20 mouse cellular contexts compared by ENCODE assay signal in the genomic region with DNA sequence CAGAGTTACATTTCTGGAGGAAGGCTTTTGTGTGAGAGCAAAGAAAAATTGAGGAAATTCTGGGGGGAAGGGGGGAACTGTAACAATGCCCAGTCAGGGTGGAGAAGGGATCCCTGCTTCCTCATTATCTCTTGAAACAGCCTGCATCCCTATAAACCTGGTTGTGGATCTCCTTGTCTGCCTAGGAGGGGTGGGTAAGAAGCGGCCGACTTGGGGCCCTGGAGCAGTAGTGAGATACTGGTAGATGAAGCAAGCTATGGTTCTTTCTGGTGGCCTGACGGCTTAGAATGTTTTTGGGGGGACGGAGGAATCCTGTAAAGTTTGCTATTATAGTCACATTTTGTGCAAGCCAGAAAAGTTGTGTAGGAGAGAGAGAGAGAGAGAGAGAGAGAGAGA. TPM values are rescaled to one million over a fixed set of nuclear protein-coding genes. Genes with fewer than 3 reads are reported as not detected.
DNase-seq lines count a peak whose midpoint lies in the region; ATAC-seq lines count a peak whose summit lies in the region.
"Had no signal": no experiment of that assay in that cellular context is flagged by ENCODE, and none has a peak within 500 bp of the region (broad histone marks: within the 10 kb centered on the region; RNA-seq: fewer than 3 reads in every experiment).

No protein-coding gene starts in this region.

- no peaks in the 10 kb centered on the region for H3K9me3 ChIP-seq in forebrain, embryonic 11.5 days (ENCODE audit: control insufficient read depth, low read length)
- H3K9me3 ChIP-seq in forebrain, embryonic 10.5 days, result no peaks in the 10 kb centered on the region
- no peaks in the 10 kb centered on the region for H3K9me3 ChIP-seq in midbrain, embryonic 10.5 days (replicated peaks)
- no peaks in the 10 kb centered on the region for H3K9me3 ChIP-seq in midbrain, embryonic 16.5 days (replicated peaks; ENCODE audit: control insufficient read depth, low read length, poor library complexity, severe bottlenecking)
- no peaks in the 10 kb centered on the region for H3K9me3 ChIP-seq in limb, embryonic 11.5 days (ENCODE audit: control insufficient read depth, low read length)
- no peaks in the 10 kb centered on the region for H3K9me3 ChIP-seq in neural tube, embryonic 14.5 days (ENCODE audit: control insufficient read depth, low read length)
- no peaks in the 10 kb centered on the region for H3K9me3 ChIP-seq in liver, embryonic 12.5 days (replicated peaks)
- H3K9me3 ChIP-seq: heart, embryonic 13.5 days; hindbrain, embryonic 13.5 days; liver, embryonic 15.5 days; midbrain, embryonic 13.5 days had no signal

- H3K36me3 ChIP-seq in forebrain, embryonic 11.5 days (ENCODE audit: control insufficient read depth, insufficient read depth, low read length), result no peaks in the 10 kb centered on the region
- H3K36me3 ChIP-seq in forebrain, embryonic 10.5 days (replicated peaks), result no peaks in the 10 kb centered on the region
- no peaks in the 10 kb centered on the region for H3K36me3 ChIP-seq in midbrain, embryonic 10.5 days
- H3K36me3 ChIP-seq in midbrain, embryonic 16.5 days (ENCODE audit: control insufficient read depth, insufficient read depth, low read length), result no peaks in the 10 kb centered on the region
- H3K36me3 ChIP-seq in limb, embryonic 11.5 days (ENCODE audit: control insufficient read depth, insufficient read depth, low read length), result no peaks in the 10 kb centered on the region
- no peaks in the 10 kb centered on the region for H3K36me3 ChIP-seq in neural tube, embryonic 14.5 days (ENCODE audit: control insufficient read depth, insufficient read depth, low read length)
- H3K36me3 ChIP-seq in liver, embryonic 12.5 days, result no peaks in the 10 kb centered on the region
- H3K36me3 ChIP-seq: G1E; heart, embryonic 13.5 days; hindbrain, embryonic 13.5 days; liver, embryonic 15.5 days; midbrain, embryonic 13.5 days had no signal

- no peak for ATAC-seq in forebrain, embryonic 11.5 days (replicated peaks; ENCODE audit: low FRiP score)
- ATAC-seq in midbrain, embryonic 16.5 days, result no peak
- no peak for ATAC-seq in limb, embryonic 11.5 days (ENCODE audit: insufficient number of reproducible peaks, low FRiP score, low TSS enrichment, low read depth)
- no peak for ATAC-seq in neural tube, embryonic 14.5 days (ENCODE audit: low read depth)
- ATAC-seq in liver, embryonic 12.5 days, result no peak
- ATAC-seq: activated CD4-positive, CD25-positive, alpha-beta regulatory T cell, adult 4 months; midbrain, embryonic 13.5 days had no signal

- WGBS in forebrain, embryonic 11.5 days, result 11% methylated on average over 4 of the region's 4 CpGs
- 5% methylated on average over 4 of the region's 4 CpGs for WGBS in forebrain, embryonic 10.5 days
- WGBS in midbrain, embryonic 10.5 days, result 9% methylated on average over 4 of the region's 4 CpGs
- 5% methylated on average over 4 of the region's 4 CpGs for WGBS in midbrain, embryonic 16.5 days
- WGBS in limb, embryonic 11.5 days, result 7% methylated on average over 4 of the region's 4 CpGs
- WGBS in neural tube, embryonic 14.5 days, result 10% methylated on average over 4 of the region's 4 CpGs
- WGBS in liver, embryonic 12.5 days (ENCODE audit: insufficient replicate concordance), result 9% methylated on average over 4 of the region's 4 CpGs

- H3K27me3 ChIP-seq in forebrain, embryonic 11.5 days (ENCODE audit: control insufficient read depth, insufficient read depth, low read length), result peaks cover 97% of the 10 kb centered on the region
- peaks cover 100% of the 10 kb centered on the region for H3K27me3 ChIP-seq in forebrain, embryonic 10.5 days (ENCODE audit: poor library complexity, severe bottlenecking)
- H3K27me3 ChIP-seq in midbrain, embryonic 10.5 days (ENCODE audit: low read depth, poor library complexity, severe bottlenecking), result peaks cover 100% of the 10 kb centered on the region
- H3K27me3 ChIP-seq in midbrain, embryonic 16.5 days (ENCODE audit: control insufficient read depth, insufficient read depth, low read depth, low read length), result peaks cover 80% of the 10 kb centered on the region
- no peaks in the 10 kb centered on the region; the same call in 1 of the 2 replicates for H3K27me3 ChIP-seq in limb, embryonic 11.5 days (ENCODE audit: control insufficient read depth, insufficient read depth, low read length)
- peaks cover 9% of the 10 kb centered on the region for H3K27me3 ChIP-seq in neural tube, embryonic 14.5 days (ENCODE audit: control insufficient read depth, insufficient read depth, low read length)
- peaks cover 98% of the 10 kb centered on the region for H3K27me3 ChIP-seq in liver, embryonic 12.5 days (replicated peaks)

- peaks cover 3% of the 10 kb centered on the region; the same call in 1 of the 2 replicates for H3K4me1 ChIP-seq in forebrain, embryonic 11.5 days (replicated peaks; ENCODE audit: control insufficient read depth, insufficient read depth, low read length)
- H3K4me1 ChIP-seq in forebrain, embryonic 10.5 days, result peaks cover 19% of the 10 kb centered on the region
- H3K4me1 ChIP-seq in midbrain, embryonic 10.5 days, result peaks cover 18% of the 10 kb centered on the region
- peaks cover 4% of the 10 kb centered on the region for H3K4me1 ChIP-seq in midbrain, embryonic 16.5 days (ENCODE audit: control insufficient read depth, insufficient read depth, low read length)
- H3K4me1 ChIP-seq in limb, embryonic 11.5 days (ENCODE audit: control insufficient read depth, insufficient read depth, low read length), result peaks cover 39% of the 10 kb centered on the region
- peaks cover 5% of the 10 kb centered on the region; the same call in 1 of the 2 replicates for H3K4me1 ChIP-seq in neural tube, embryonic 14.5 days (ENCODE audit: control insufficient read depth, insufficient read depth, low read length)
- peaks cover 7% of the 10 kb centered on the region; the same call in 1 of the 2 replicates for H3K4me1 ChIP-seq in liver, embryonic 12.5 days

- no peak overlapping the region for H3K4me3 ChIP-seq in forebrain, embryonic 11.5 days (ENCODE audit: low read depth, low read length)
- no peak overlapping the region for H3K4me3 ChIP-seq in forebrain, embryonic 10.5 days
- no peak overlapping the region for H3K4me3 ChIP-seq in midbrain, embryonic 10.5 days
- no peak overlapping the region for H3K4me3 ChIP-seq in midbrain, embryonic 16.5 days (ENCODE audit: low read depth, low read length)
- peak overlapping the region; percentile 61 for H3K4me3 ChIP-seq in limb, embryonic 11.5 days (ENCODE audit: low read depth, low read length)
- H3K4me3 ChIP-seq in neural tube, embryonic 14.5 days (ENCODE audit: low read depth, low read length), result peak overlapping the region; percentile 39
- no peak overlapping the region for H3K4me3 ChIP-seq in liver, embryonic 12.5 days
- H3K4me3 ChIP-seq: heart, embryonic 13.5 days; hindbrain, embryonic 13.5 days; layer of hippocampus, adult 2 months; liver, embryonic 15.5 days; midbrain, embryonic 13.5 days had no signal

- peak; percentile 44 for DNase-seq in forebrain, embryonic 11.5 days (ENCODE audit: low spot score)
- DNase-seq in forebrain, embryonic 10.5 days (ENCODE audit: extremely low spot score, low spot score), result no peak
- DNase-seq in midbrain, embryonic 10.5 days (ENCODE audit: low spot score), result peak; percentile 24
- DNase-seq in limb, embryonic 11.5 days (ENCODE audit: low spot score), result peak; percentile 54
- DNase-seq in right cerebral cortex, adult 18-20 months, result no peak
- DNase-seq: adrenal gland, postnatal 10 days; cerebellum, postnatal 10 days had no signal

- H3K27ac ChIP-seq in forebrain, embryonic 11.5 days (ENCODE audit: low read depth, low read length), result no peak overlapping the region
- H3K27ac ChIP-seq in forebrain, embryonic 10.5 days, result no peak overlapping the region
- no peak overlapping the region for H3K27ac ChIP-seq in midbrain, embryonic 10.5 days (replicated peaks)
- no peak overlapping the region for H3K27ac ChIP-seq in midbrain, embryonic 16.5 days (ENCODE audit: low read length)
- H3K27ac ChIP-seq in limb, embryonic 11.5 days (replicated peaks; ENCODE audit: low read depth, low read length), result peak overlapping the region; percentile 94
- peak overlapping the region; percentile 70 for H3K27ac ChIP-seq in neural tube, embryonic 14.5 days (ENCODE audit: low read depth, low read length)
- H3K27ac ChIP-seq in liver, embryonic 12.5 days, result no peak overlapping the region
- H3K27ac ChIP-seq: heart, embryonic 13.5 days; hindbrain, embryonic 13.5 days; layer of hippocampus, adult 2 months; liver, embryonic 15.5 days; midbrain, embryonic 13.5 days had no signal

- H3K9ac ChIP-seq in forebrain, embryonic 11.5 days (ENCODE audit: low read length), result no peak overlapping the region
- no peak overlapping the region for H3K9ac ChIP-seq in midbrain, embryonic 16.5 days (ENCODE audit: low read depth, low read length)
- H3K9ac ChIP-seq in limb, embryonic 11.5 days (ENCODE audit: low read length), result peak overlapping the region; percentile 96
- H3K9ac ChIP-seq in neural tube, embryonic 14.5 days (replicated peaks; ENCODE audit: low read depth, low read length), result peak overlapping the region; percentile 66; the same call in 1 of the 2 replicates
- H3K9ac ChIP-seq in liver, embryonic 12.5 days, result no peak overlapping the region
- H3K9ac ChIP-seq: heart, embryonic 13.5 days; hindbrain, embryonic 13.5 days; liver, embryonic 15.5 days; midbrain, embryonic 13.5 days had no signal

- H3K4me2 ChIP-seq in forebrain, embryonic 11.5 days (ENCODE audit: low read depth, low read length, severe bottlenecking), result no peak overlapping the region
- H3K4me2 ChIP-seq in midbrain, embryonic 16.5 days (ENCODE audit: low read length), result no peak overlapping the region
- peak overlapping the region; percentile 93 for H3K4me2 ChIP-seq in limb, embryonic 11.5 days (ENCODE audit: low read depth, severe bottlenecking)
- peak overlapping the region; percentile 74 for H3K4me2 ChIP-seq in neural tube, embryonic 14.5 days (ENCODE audit: low read depth, low read length)
- no peak overlapping the region for H3K4me2 ChIP-seq in liver, embryonic 12.5 days
- H3K4me2 ChIP-seq: heart, embryonic 13.5 days; hindbrain, embryonic 13.5 days; liver, embryonic 15.5 days; midbrain, embryonic 13.5 days had no signal

RNA-seq across cellular contexts. Expression of gene Hoxd10, which starts 1.7 kb away (rescaled TPM):
- not detected in 2 replicates for polyA plus RNA-seq in forebrain, embryonic 11.5 days (2014; fragmentation: Nextera tagmentation; extraction: Ambion mirVana)
- not detected in 2 replicates for polyA plus RNA-seq in forebrain, embryonic 10.5 days (2016; fragmentation: Nextera tagmentation; extraction: Ambion mirVana)
- polyA plus RNA-seq in midbrain, embryonic 10.5 days (2016; fragmentation: Nextera tagmentation; extraction: Ambion mirVana), result not detected in 2 replicates
- polyA plus RNA-seq in midbrain, embryonic 16.5 days (2015; fragmentation: Nextera tagmentation; extraction: Ambion mirVana), result not detected in 2 replicates
- 52.0 and 55.0 TPM in 2 replicates for polyA plus RNA-seq in limb, embryonic 11.5 days (2014; fragmentation: Nextera tagmentation; extraction: Ambion mirVana)
- 55.4 and 90.2 TPM in 2 replicates for polyA plus RNA-seq in neural tube, embryonic 14.5 days (2014; fragmentation: Nextera tagmentation; extraction: Ambion mirVana)
- not detected in 2 replicates for polyA plus RNA-seq in liver, embryonic 12.5 days (2016; fragmentation: Nextera tagmentation; extraction: Ambion mirVana)
- polyA plus RNA-seq: activated CD4-positive, CD25-positive, alpha-beta regulatory T cell, adult 4 months; G1E; hindbrain, embryonic 13.5 days; liver, embryonic 15.5 days; midbrain, embryonic 13.5 days had no signal

RNA-seq across cellular contexts. Expression of gene Hoxd9, which starts 4.1 kb away (rescaled TPM):
- not detected in 2 replicates for polyA plus RNA-seq in forebrain, embryonic 11.5 days (2014; fragmentation: Nextera tagmentation; extraction: Ambion mirVana)
- polyA plus RNA-seq in forebrain, embryonic 10.5 days (2016; fragmentation: Nextera tagmentation; extraction: Ambion mirVana), result not detected in 2 replicates
- not detected in 2 replicates for polyA plus RNA-seq in midbrain, embryonic 10.5 days (2016; fragmentation: Nextera tagmentation; extraction: Ambion mirVana)
- not detected in 2 replicates for polyA plus RNA-seq in midbrain, embryonic 16.5 days (2015; fragmentation: Nextera tagmentation; extraction: Ambion mirVana)
- polyA plus RNA-seq in limb, embryonic 11.5 days (2014; fragmentation: Nextera tagmentation; extraction: Ambion mirVana), result 17.1 and 24.1 TPM in 2 replicates
- polyA plus RNA-seq in neural tube, embryonic 14.5 days (2014; fragmentation: Nextera tagmentation; extraction: Ambion mirVana), result 20.9 and 37.4 TPM in 2 replicates
- 0.06 TPM in 1 of 2 replicates, not detected in the other for polyA plus RNA-seq in liver, embryonic 12.5 days (2016; fragmentation: Nextera tagmentation; extraction: Ambion mirVana)
- polyA plus RNA-seq: activated CD4-positive, CD25-positive, alpha-beta regulatory T cell, adult 4 months; G1E; heart, embryonic 13.5 days; hindbrain, embryonic 13.5 days; liver, embryonic 15.5 days; midbrain, embryonic 13.5 days had no signal

RNA-seq across cellular contexts. Expression of gene Hoxd8, which starts 11.0 kb away (rescaled TPM):
- polyA plus RNA-seq in forebrain, embryonic 11.5 days (2014; fragmentation: Nextera tagmentation; extraction: Ambion mirVana), result not detected in 2 replicates
- not detected in 2 replicates for polyA plus RNA-seq in forebrain, embryonic 10.5 days (2016; fragmentation: Nextera tagmentation; extraction: Ambion mirVana)
- polyA plus RNA-seq in midbrain, embryonic 10.5 days (2016; fragmentation: Nextera tagmentation; extraction: Ambion mirVana), result not detected in 2 replicates
- polyA plus RNA-seq in midbrain, embryonic 16.5 days (2015; fragmentation: Nextera tagmentation; extraction: Ambion mirVana), result not detected in 2 replicates
- 11.6 and 13.1 TPM in 2 replicates for polyA plus RNA-seq in limb, embryonic 11.5 days (2014; fragmentation: Nextera tagmentation; extraction: Ambion mirVana)
- polyA plus RNA-seq in neural tube, embryonic 14.5 days (2014; fragmentation: Nextera tagmentation; extraction: Ambion mirVana), result 19.9 and 23.6 TPM in 2 replicates
- polyA plus RNA-seq in liver, embryonic 12.5 days (2016; fragmentation: Nextera tagmentation; extraction: Ambion mirVana), result 0.11 and 0.14 TPM in 2 replicates
- polyA plus RNA-seq: activated CD4-positive, CD25-positive, alpha-beta regulatory T cell, adult 4 months; G1E; midbrain, embryonic 13.5 days had no signal

RNA-seq across cellular contexts. Expression of gene Hoxd11, which starts 14.1 kb away (rescaled TPM):
- not detected in 2 replicates for polyA plus RNA-seq in forebrain, embryonic 11.5 days (2014; fragmentation: Nextera tagmentation; extraction: Ambion mirVana)
- not detected in 2 replicates for polyA plus RNA-seq in forebrain, embryonic 10.5 days (2016; fragmentation: Nextera tagmentation; extraction: Ambion mirVana)
- not detected in 2 replicates for polyA plus RNA-seq in midbrain, embryonic 10.5 days (2016; fragmentation: Nextera tagmentation; extraction: Ambion mirVana)
- not detected in 2 replicates for polyA plus RNA-seq in midbrain, embryonic 16.5 days (2015; fragmentation: Nextera tagmentation; extraction: Ambion mirVana)
- 59.6 and 64.4 TPM in 2 replicates for polyA plus RNA-seq in limb, embryonic 11.5 days (2014; fragmentation: Nextera tagmentation; extraction: Ambion mirVana)
- polyA plus RNA-seq in neural tube, embryonic 14.5 days (2014; fragmentation: Nextera tagmentation; extraction: Ambion mirVana), result 0.09 TPM in 1 of 2 replicates, not detected in the other
- polyA plus RNA-seq in liver, embryonic 12.5 days (2016; fragmentation: Nextera tagmentation; extraction: Ambion mirVana), result not detected in 2 replicates
- polyA plus RNA-seq: activated CD4-positive, CD25-positive, alpha-beta regulatory T cell, adult 4 months; brain, embryonic 14.5 days; embryonic facial prominence, embryonic 14.5 days; G1E; heart, embryonic 13.5 days; hindbrain, embryonic 13.5 days; liver, embryonic 15.5 days; lung, embryonic 16.5 days; midbrain, embryonic 13.5 days had no signal

RNA-seq across cellular contexts. Expression of gene Hoxd3, which starts 18.3 kb away (rescaled TPM):
- polyA plus RNA-seq in forebrain, embryonic 11.5 days (2014; fragmentation: Nextera tagmentation; extraction: Ambion mirVana), result 0.08 and 0.19 TPM in 2 replicates
- 0.10 TPM in 1 of 2 replicates, not detected in the other for polyA plus RNA-seq in forebrain, embryonic 10.5 days (2016; fragmentation: Nextera tagmentation; extraction: Ambion mirVana)
- 0.06 TPM in 1 of 2 replicates, not detected in the other for polyA plus RNA-seq in midbrain, embryonic 10.5 days (2016; fragmentation: Nextera tagmentation; extraction: Ambion mirVana)
- 0.17 TPM in 1 of 2 replicates, not detected in the other for polyA plus RNA-seq in midbrain, embryonic 16.5 days (2015; fragmentation: Nextera tagmentation; extraction: Ambion mirVana)
- 1.2 and 1.4 TPM in 2 replicates for polyA plus RNA-seq in limb, embryonic 11.5 days (2014; fragmentation: Nextera tagmentation; extraction: Ambion mirVana)
- 13.5 and 13.9 TPM in 2 replicates for polyA plus RNA-seq in neural tube, embryonic 14.5 days (2014; fragmentation: Nextera tagmentation; extraction: Ambion mirVana)
- polyA plus RNA-seq in liver, embryonic 12.5 days (2016; fragmentation: Nextera tagmentation; extraction: Ambion mirVana), result 0.18 and 0.30 TPM in 2 replicates
- polyA plus RNA-seq: activated CD4-positive, CD25-positive, alpha-beta regulatory T cell, adult 4 months; liver, embryonic 15.5 days had no signal

Comparison
In these comparisons a context has a peak if more than half of its experiments do, and no peak if none do; other contexts are left out.
1. DNase-seq: peak in forebrain, embryonic 11.5 days (single experiment), midbrain, embryonic 10.5 days (single experiment) and limb, embryonic 11.5 days (single experiment); none in forebrain, embryonic 10.5 days (single experiment) and right cerebral cortex, adult 18-20 months (single experiment).
2. H3K27ac ChIP-seq: peak in limb, embryonic 11.5 days (single experiment) and neural tube, embryonic 14.5 days (single experiment); none in forebrain, embryonic 11.5 days (single experiment), forebrain, embryonic 10.5 days (single experiment), midbrain, embryonic 10.5 days (single experiment), midbrain, embryonic 16.5 days (single experiment) and liver, embryonic 12.5 days (single experiment).
3. H3K4me2 ChIP-seq: peak in limb, embryonic 11.5 days (single experiment) and neural tube, embryonic 14.5 days (single experiment); none in forebrain, embryonic 11.5 days (single experiment), midbrain, embryonic 16.5 days (single experiment) and liver, embryonic 12.5 days (single experiment).
4. H3K4me3 ChIP-seq: peak in limb, embryonic 11.5 days (single experiment) and neural tube, embryonic 14.5 days (single experiment); none in forebrain, embryonic 11.5 days (single experiment), forebrain, embryonic 10.5 days (single experiment), midbrain, embryonic 10.5 days (single experiment), midbrain, embryonic 16.5 days (single experiment) and liver, embryonic 12.5 days (single experiment).
5. H3K9ac ChIP-seq: peak in limb, embryonic 11.5 days (single experiment) and neural tube, embryonic 14.5 days (single experiment); none in forebrain, embryonic 11.5 days (single experiment), midbrain, embryonic 16.5 days (single experiment) and liver, embryonic 12.5 days (single experiment).
6. RNA of gene Hoxd10, which starts 1.7 kb away (polyA plus RNA-seq): 55.4 to 90.2 TPM in neural tube, embryonic 14.5 days and 52.0 to 55.0 TPM in limb, embryonic 11.5 days; not detected in liver, embryonic 12.5 days, not detected in forebrain, embryonic 11.5 days, not detected in forebrain, embryonic 10.5 days, not detected in midbrain, embryonic 10.5 days and not detected in midbrain, embryonic 16.5 days; every median in the first group is over 10 times any median in the second.
7. RNA of gene Hoxd9, which starts 4.1 kb away (polyA plus RNA-seq): 20.9 to 37.4 TPM in neural tube, embryonic 14.5 days and 17.1 to 24.1 TPM in limb, embryonic 11.5 days; 0.06 TPM in liver, embryonic 12.5 days, not detected in forebrain, embryonic 11.5 days, not detected in forebrain, embryonic 10.5 days, not detected in midbrain, embryonic 10.5 days and not detected in midbrain, embryonic 16.5 days; every median in the first group is over 10 times any median in the second.
8. RNA of gene Hoxd8, which starts 11.0 kb away (polyA plus RNA-seq): 19.9 to 23.6 TPM in neural tube, embryonic 14.5 days and 11.6 to 13.1 TPM in limb, embryonic 11.5 days; 0.11 to 0.14 TPM in liver, embryonic 12.5 days, not detected in midbrain, embryonic 16.5 days, not detected in midbrain, embryonic 10.5 days, not detected in forebrain, embryonic 11.5 days and not detected in forebrain, embryonic 10.5 days; every median in the first group is over 10 times any median in the second.